Mouse (Mus musculus): ENCODE results near the gene Tfb1m.
A peak's percentile ranks its signal among the peaks of the same experiment; 100 is the strongest.

The Tfb1m gene

DNA sequence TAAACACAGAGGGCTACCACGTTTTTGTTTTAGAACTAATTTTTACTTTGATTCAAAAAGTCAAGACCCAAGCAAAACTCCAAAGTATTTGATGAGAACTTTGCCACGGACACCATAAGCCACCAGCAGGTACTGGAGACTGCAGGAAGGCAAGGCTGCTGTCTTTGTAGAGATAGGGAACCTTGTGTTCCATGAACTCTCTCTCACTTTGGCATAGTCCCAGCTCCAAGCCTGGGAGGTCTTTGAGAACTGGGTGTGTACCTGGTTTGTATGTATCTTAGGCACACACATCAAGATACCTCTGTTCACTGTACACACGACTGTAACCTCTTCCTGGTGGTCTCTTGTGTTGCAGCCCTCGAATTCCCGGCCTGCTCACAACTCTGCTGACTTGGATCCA, 43.3 kb downstream of the Tfb1m start:
- DNase-seq (ENCODE audit: low spot score in 2 of 2): no peak

DNA sequence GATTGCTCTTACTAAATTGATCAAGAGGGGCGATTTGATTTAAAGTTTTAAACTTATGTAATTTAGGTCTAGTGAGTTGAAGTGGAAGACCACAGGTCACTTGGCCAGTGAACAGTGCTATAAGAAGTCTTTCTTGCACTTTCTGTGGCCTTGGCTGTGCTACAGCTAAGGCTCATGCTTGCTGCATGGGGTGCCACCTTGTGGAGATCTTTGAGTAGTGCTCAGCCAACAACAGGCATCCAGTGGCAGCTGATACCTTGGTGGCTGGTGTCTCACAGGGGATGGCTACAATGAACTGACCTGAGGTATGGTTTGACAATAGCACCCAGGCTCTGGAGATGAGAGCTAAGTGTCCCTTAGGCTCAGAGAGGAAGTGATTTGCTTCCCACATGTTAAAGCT, 47.7 kb downstream of the Tfb1m start:
- peak; percentile 45 to 67 for DNase-seq (ENCODE audit: low spot score in 2 of 2)

DNA sequence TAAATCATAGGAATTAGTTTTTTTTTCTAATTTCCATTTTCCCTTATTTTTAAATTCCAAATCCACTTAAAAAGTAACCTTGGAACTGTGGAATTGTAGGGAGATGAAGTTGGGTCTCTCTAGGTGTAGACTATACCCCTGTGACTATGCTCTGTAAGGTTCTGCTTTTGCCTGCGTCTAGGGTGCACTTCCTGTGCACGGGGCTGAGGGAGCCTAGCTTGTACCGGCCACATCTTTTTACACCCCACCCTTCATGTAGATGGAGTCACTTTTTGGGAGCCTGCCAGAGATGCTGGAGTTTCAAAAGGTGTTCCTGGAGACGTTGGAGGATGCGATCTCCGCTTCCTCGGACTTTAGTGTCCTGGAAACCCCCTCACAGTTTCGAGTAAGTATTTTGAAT, 51.1 kb downstream of the Tfb1m start:
- DNase-seq (ENCODE audit: low spot score in 2 of 2): no peak

DNA sequence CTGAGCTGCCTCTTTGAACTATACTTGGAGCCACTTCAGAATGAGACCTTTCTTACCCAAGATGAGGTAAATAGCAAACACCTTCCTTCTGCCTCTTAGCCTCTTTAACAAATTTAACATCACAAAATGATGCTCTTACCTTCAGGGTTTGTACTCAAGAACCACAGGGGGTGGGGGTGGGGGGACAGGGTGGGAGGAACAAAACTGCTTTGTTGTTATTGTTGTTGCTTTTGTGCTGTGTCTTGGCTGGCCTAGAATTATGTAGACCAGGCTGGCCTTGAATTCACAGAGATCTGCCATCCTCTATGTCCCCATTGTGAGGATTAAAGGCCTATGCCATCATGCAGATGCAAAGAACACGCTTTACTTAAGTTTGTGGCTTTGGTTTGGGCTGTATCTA, 51.9 kb downstream of the Tfb1m start:
- no peak for DNase-seq (ENCODE audit: low spot score in 2 of 2)

DNA sequence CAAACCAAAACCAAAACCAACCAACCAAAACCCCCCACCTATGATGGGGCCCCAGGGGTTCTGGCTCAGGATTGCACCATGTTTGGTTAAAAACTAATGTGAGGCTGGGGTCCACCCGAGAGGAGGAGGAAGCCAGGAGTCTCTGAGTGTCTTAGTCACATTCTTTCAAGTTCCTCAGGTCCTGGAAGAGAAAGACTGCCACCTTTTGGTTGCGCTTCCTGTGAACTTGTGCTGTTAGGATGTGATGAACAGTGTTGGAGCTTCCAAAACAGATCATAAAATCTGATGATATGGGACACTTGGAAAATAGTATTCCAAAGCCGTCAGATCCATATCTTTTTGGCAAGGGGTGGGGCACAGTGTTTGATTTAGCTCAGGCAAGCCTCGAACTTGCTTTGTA, 56.6 kb downstream of the Tfb1m start:
- no peak for DNase-seq (ENCODE audit: low spot score in 2 of 2)

DNA sequence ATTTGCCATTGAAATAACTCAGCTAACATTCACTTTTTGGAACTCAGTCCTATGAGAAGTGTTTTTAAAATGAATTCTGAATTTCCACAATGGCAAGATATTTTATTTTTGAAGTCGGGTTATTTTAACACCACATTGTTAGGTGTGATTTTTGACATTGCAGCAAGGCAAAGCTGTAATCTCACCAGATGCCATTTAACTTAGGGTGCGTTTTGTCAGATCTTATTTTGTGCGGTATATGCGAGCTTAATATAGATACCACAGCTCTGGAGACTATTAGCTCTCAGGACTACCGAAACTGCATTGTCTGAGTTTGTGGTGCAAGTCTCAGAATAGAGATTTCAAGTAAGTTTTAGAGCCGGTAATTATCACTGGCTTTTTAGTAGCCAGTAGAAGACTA, 57.5 kb downstream of the Tfb1m start:
- no peak for DNase-seq (ENCODE audit: low spot score in 2 of 2)

DNA sequence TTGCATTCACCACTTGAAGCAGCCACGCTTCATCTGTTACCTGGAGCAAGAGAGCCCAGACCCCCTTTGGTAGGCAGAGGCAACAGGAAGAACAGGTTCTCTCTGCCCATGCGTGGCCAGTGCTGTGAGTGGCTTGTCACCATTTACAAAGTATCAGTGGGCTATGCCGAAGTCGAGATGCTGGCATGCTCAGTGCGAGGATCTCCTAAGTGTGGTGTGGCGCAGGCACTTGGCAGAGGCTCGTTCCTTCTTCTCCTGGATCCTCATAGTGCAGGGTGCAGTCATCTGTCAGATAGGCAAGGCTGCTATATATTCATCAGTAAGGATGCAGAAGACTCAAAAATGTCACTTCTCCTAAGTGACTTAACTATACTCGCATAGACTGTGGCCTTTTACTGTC, 58.1 kb downstream of the Tfb1m start:
- no peak for DNase-seq (ENCODE audit: low spot score in 2 of 2)

DNA sequence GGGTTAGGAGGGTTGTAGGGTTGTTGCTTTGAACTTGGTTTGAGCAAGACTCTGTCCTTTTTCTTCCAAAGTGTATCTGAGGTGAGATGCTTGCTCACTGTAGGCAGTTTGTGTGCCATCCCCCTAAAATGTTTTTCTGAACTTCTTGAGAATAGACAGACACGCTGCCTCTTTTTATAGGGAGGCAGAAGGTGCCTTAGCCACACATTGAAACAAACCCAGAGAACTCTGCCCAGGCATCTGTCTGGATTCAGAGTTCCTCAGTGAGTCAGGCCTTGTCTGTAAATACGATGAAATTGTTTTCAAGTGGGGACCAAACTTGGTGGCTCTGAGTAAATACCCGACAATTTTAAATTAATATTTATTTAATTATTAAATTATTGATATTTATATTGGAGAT, 59.0 kb downstream of the Tfb1m start:
- no peak for DNase-seq (ENCODE audit: low spot score in 2 of 2)

DNA sequence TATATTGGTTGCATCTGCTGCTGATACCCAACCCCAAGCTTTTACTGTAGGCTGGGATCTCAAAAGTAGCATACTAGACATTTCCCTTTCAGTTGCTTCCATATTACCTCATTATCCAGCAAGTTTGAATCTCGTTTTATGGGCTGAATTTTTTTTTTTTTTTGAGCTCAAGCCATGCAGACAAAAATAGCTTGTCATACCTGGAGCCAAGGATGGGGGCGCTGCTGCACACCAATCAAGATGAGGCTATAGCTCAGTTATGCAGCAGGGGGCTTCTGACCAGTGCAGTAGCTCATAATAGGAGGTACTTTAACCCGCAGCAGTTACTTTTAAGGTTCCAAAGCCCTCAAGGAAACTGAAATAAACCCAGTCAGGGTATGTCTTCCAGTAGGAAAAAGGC, 59.5 kb downstream of the Tfb1m start:
- peak in 1 of 2 experiments; percentile 61 for DNase-seq (ENCODE audit: low spot score in 2 of 2)

DNA sequence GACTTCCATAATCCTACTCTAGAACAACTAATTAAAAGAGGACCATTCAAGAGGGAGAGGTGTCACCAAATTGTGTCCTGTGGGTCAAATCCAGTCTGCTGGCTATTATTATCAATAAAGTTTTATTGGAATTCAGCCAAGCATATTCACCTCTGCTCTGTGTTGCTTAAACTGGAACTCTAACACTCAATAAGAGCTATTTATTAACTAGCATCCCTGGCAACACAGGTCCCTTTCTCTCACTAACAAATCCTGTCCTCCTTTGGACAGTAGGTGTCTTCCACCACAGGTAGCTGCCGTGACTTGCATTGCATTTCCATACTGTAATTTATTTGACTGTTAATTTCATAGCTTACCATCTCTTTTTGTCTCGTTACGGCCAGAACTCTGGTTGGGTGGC, 61.5 kb downstream of the Tfb1m start:
- no peak for DNase-seq (ENCODE audit: low spot score in 2 of 2)

DNA sequence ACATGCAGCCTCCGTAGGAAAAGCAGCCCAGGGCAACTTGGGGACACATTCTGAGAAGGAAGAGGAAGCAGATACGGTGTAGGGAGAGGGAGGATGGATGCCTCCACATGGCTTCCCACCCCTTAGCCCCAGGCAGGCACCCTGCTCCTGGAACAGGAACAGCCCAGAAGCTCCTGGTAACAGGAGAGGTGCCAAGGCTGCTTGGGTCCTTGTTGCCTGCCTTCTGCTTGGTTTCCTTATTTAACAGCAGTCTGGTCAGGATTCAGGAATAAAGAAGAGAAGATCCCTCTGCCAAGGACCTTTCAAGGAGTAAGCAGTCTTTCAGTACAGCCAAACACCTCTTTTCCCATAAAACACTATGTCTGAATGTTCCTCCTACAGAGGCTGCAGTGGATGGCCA, 62.0 kb downstream of the Tfb1m start:
- DNase-seq (ENCODE audit: low spot score in 2 of 2): no peak

DNA sequence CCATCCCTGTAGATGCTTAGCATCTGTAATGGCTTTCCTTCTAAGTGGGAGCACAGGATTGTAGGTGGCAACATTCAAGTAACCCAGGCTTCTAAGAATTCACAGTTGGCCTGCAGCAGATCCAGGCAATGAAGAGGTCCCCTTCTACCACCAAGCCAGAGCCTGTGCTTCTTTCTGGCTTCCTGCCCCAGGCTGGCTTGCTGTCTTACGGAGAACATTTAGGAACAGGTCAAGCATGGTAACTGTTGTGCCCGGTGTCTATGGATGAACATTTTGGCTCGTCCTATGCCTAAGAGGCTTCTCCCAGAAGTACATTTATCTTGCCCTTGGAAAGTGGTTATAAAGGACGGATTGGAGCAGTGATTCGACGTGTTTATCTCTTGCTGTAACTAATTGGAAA, 65.9 kb downstream of the Tfb1m start:
- no peak for DNase-seq (ENCODE audit: low spot score in 2 of 2)

DNA sequence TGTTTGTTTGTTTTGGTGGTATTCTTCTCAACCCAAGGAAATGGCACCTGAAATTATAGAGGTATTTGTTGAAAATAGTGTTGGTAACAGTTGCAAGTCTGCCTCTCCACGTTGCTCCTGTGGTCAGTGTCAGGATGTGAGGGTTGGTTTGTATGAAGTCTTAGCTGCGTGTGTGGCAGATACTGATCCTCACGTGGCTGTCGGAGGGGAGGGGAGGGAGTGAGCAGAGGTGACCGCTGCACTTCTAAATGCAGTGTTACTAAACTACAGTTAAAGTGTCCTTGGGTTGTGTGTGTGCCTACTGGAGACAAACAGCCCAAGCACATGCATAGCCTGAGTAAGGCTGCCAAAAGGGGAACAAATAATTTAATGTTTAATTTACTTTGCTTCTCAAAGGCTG, 66.5 kb downstream of the Tfb1m start:
- DNase-seq (ENCODE audit: low spot score in 2 of 2): no peak

DNA sequence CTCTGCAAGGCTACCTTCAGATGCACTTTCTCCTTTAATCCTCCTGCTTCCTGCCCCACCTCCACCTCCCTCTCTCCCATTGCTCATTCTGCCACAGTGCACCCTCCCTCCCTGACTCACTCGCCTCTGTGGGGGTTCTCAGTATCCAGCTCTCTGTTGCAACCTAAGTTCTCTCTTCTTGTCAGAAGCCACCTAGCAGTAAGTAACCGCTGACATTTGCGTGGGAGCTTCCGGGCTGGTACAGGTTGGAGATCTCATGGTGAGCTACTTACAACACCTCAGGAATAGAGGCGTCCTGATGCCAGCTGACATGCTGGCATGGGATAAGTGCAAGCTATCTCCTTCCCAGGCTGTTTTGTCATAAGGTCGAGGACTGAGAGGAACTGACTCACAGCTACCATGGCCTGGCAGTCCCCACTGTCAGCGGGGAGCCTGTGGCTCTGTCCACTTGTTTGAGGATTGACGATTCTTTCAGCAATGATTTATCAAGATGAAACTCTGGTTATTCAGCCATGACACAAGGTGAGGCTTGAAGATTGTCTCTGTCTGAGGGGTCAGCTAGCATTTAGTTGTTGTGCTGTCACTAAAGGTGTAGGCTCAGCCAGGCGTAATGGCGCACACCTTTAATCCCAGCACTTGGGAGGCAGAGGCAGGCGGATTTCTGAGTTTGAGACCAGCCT, 67.2 kb downstream of the Tfb1m start:
- no peak for DNase-seq (ENCODE audit: low spot score in 2 of 2)

DNA sequence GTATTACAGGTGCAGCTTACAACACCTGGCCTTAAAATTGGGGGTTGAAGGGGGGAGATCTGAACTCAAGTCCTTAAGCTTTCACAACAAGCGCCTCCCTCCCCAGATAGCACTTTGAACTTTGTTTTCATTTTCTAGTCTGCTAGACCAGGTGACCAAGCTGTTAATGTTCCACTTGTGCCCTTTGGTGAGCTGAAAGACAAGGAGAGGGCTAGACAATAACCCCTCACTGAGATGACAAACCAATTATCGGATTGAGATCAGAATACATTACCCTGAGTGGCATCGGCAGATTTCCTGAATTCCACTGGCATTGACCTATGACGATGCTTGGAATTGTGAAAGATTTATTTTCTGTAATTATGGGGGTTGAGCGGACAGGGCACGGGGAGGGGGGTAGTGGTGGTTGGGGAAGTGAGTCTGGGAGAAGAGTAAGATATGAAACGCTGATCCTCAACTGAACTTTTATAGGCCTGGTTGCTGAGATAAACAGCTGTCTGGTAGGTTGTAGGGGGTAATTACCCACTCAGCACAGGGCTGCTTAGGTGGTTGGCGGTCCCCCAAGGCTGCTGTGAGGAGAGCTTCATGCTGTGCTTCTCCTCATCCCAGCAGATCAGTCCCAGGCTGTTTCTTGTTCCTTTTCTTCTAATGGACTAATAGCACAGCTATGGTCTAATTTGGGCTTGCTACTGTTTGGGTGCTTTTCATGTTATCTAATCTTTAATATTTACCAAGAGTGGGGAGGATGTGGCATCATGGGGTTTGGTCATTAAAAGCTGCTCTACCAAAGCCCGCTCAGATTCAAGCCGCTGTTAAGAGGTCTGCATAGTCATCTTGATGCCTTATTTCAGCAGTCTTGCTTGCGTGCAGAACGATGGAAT, 69.6 kb downstream of the Tfb1m start:
- no peak for DNase-seq (ENCODE audit: low spot score in 2 of 2)

DNA sequence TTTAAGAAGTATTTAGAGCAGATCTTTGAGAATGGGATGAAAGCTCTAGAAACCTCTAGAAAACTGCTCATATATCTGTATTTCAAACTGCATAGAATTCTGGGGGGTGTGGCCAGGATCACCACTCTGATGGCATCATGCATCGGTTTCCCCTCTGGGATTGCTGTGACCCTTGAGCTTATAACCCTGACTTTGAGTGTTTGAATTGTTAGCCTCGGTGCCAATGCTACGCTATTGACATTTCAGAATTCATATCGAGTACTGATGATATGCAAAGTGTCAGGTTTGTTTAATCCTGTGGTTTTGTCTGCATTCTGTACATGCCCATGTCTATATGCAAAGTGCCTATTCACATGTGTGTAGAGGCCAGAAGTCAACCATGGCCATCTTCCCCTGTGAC, 70.4 kb downstream of the Tfb1m start:
- DNase-seq (ENCODE audit: low spot score in 2 of 2): no peak

DNA sequence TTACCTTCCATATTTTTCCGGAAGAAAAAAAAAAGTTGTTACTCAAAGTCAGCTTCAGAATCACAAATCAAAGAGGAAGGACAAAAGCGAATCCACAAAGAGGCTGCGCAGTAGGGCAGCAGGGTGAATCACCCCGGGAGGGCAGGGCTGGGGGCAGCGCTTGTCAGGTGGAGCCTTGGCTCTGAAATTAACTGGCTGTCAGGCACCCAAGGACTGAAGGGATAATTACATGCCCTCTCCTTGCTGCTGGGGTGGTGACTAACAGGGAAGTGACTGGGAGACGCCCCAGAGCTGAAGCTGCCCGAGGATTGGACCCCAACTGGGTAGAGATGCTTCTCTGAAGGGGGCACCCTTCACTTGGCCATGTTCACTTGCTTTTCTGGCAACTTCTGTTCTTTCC, 71.7 kb downstream of the Tfb1m start:
- DNase-seq (ENCODE audit: low spot score in 2 of 2): no peak

DNA sequence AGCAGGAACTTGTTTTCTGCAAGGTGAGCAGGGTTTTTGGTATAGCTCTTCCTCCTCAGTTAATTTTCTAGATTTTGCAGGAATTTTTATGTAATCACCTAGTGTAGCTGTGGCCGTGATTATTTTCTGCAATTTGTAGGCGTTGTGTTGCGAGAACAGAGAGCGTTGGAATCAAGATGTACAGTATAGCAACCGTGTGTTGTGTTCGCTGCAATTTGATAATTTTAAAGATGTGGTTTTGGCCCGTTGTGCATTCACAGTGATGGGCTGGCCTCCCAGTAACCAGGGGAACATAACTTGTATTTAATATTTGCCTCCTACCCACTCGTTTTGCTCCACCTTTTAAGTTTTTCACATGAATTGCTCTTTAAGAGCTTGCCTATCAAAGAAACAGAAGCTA, 74.5 kb downstream of the Tfb1m start:
- DNase-seq (ENCODE audit: low spot score in 2 of 2): no peak

DNA sequence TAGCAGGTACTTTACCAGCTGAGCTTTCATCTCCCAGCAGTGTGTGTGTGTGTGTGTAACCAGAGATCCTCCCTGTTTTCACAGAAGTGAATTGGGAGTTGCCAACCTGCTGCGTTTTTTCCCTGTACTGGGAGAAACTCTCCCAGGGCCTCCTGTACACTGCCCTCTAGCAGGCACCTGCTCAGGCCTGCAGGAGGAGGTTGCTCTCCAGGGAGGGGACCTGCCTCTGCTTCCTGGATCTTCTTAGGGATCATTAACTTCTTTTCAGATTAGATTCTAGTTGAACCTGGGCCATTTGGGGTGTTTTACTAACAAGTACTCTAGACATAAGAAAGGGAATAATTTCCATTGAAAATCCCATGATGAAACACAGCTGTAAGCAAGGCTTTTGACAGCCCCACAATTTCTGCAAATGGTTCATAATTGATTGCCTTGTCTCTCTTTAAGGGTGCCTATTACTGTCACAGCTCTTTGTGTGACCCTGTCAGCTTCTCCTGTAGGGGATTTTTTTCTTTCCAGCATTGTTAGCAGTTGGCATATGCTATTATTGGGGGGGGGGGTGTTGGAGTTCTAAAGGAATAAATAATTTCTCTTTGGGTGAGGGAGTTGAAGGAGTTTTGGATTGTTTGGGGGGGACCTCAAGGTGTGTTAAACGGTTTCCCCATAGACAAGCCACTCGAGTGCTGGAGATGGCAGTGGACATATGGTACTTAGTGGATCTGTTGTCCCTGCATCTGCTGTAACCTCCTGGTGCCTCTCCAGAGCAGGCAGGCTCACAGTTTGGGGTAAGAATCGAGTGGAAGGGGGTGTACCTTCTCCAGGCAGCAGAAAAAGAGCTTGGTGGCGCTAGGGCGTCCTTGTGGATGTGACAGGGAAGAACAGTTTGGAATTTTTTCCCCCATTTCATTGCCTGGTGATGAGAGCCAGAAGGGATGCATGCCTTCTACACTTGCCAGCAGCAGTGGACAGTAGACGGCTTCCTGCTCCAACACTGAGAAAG, 75.7 kb downstream of the Tfb1m start:
- no peak for DNase-seq (ENCODE audit: low spot score in 2 of 2)

DNA sequence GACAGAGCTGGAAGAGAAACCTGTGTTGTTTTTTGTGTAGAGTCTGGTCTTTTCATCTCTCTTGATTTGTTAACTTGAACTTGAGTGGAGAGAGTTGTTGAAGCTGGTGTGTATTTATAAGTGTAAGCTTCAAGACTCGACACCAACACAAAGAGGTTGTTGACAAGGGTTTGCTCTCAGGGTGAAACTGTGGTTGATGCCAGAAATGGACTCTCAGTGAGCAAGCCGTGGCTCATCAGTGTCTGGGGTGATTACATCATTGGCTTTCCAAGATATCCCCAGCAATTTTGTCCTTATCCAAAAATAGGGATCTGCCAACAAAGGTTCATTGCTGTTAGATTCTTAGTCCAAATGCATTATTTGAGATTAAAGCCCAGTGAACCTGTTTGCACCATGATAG, 81.0 kb downstream of the Tfb1m start:
- DNase-seq (ENCODE audit: low spot score in 2 of 2): no peak

DNA sequence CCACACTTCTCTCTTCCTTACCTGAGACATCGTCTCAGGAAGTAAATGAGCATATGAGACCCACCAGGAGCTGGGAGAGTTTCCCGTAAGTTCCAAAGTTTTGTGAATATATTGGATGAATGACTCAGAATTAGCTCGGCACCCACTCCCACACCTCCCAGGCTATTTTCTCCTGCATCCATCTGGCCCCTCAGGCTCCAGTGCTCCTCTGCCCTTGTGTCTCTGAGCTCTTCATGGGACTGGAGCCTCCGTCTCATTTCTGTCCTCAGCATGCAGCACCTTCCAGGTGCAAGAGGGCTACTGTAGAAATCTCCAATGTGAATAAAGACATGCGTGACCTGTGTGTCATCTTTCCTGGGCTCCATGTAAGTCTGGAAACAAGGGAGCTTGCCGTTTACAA, 85.6 kb downstream of the Tfb1m start:
- DNase-seq (ENCODE audit: low spot score in 2 of 2): no peak

Measured in cerebellum, postnatal 4 days (tissue).